Mouse (Mus musculus) spleen, adult 2 months (tissue): Measurements from ENCODE around the gene Kcna7. TPM values are rescaled to one million over a fixed set of nuclear protein-coding genes. Genes with fewer than 3 reads are reported as not detected.
"Not testable (repeated sequence)": the region's sequence is repeated elsewhere in the genome, so short reads cannot be mapped to it uniquely, and the experiment has no call there.

Experiments
- DNase-seq, 2 experiments: peaks; one replicate each; pipeline versions ENCODE4 v3.0.0 to v3.0.0-alpha.2; 2012 to 2021; ENCODE audit warnings: low spot score in 2 of 2, low read depth in 1 of 2
- H3K27ac ChIP-seq: fragments of 200-500 bp; 2 replicates; pipeline ENCODE4 v1.5.1; 2012; ENCODE audit warnings: low read length, inconsistent platforms; ENCODE audit not compliant: insufficient read depth
- H3K27me3 ChIP-seq: fragments of 200-500 bp; 2 replicates; pipeline ENCODE4 v1.6.1; 2012; ENCODE audit warnings: mild to moderate bottlenecking, moderate library complexity, low read length, inconsistent platforms; ENCODE audit not compliant: control insufficient read depth, insufficient read depth
- H3K36me3 ChIP-seq: fragments of 200-500 bp; 2 replicates; pipeline ENCODE4 v1.6.1; 2012; ENCODE audit warnings: mild to moderate bottlenecking, low read length, inconsistent platforms; ENCODE audit not compliant: control insufficient read depth, insufficient read depth
- H3K4me1 ChIP-seq: fragments of 200-500 bp; 2 replicates; pipeline ENCODE4 v1.6.1; 2011; ENCODE audit warnings: inconsistent platforms; ENCODE audit not compliant: control insufficient read depth, insufficient read depth, insufficient read length
- H3K4me3 ChIP-seq: fragments of 200-500 bp; 2 replicates; pipeline ENCODE4 v1.5.1; 2011; ENCODE audit warnings: mild to moderate bottlenecking, inconsistent platforms; ENCODE audit not compliant: insufficient read depth, insufficient read length; ENCODE audit errors: extremely low read depth
- CTCF ChIP-seq: fragments of 200-500 bp; IDR thresholded peaks from 2 replicates; pipeline ENCODE4 v1.5.1; 2011; ENCODE audit warnings: mild to moderate bottlenecking, inconsistent platforms; ENCODE audit not compliant: insufficient read depth, insufficient read length, insufficient replicate concordance; ENCODE audit errors: extremely low read depth
- POLR2A ChIP-seq: fragments of 200-500 bp; IDR thresholded peaks from 2 replicates; pipeline ENCODE4 v1.6.1; 2011; ENCODE audit warnings: low read depth, low read length, inconsistent platforms
- WGBS: fragments of 180-500 bp; shearing (Covaris S2); methylation state at CpG from one replicate; pipeline ENCODE4 v1.1.7; 2018; 5-methylcytosine and 5-hydroxymethylcytosine counted together
- polyA plus RNA-seq: library from polyadenylated mRNA; depleted of rRNA; stranded (reverse); fragments of >200 nt; gene quantifications from 2 replicates; pipeline ENCODE4 v1.2.3, GENCODE M21; 2012; rRNA removed

The Kcna7 gene
- polyA plus RNA-seq, result 0.04 and 0.05 TPM in 2 replicates

GRCm38 (mm10) chr7:45405091-45406075, at the start of gene Kcna7:
Gene Kcna7 (plus strand): TSS chr7:45405653.
- WGBS, result 11% methylated on average over 28 of the region's 28 CpGs
- Histone ChIP-seq H3K4me1 (peaks cover 5% of the 10 kb centered on the region; the same call in 1 of the 2 replicates), H3K27me3 (peaks cover 12% of the 10 kb centered on the region), H3K4me3 (no peak within 1 kb of the TSS; the same call in 1 of the 2 replicates), H3K36me3 (no peaks in the 10 kb centered on the region), H3K27ac (no peak within 1 kb of the TSS)
- peak; percentile 22 to 75 for DNase-seq
- TF ChIP-seq POLR2A (no peak), CTCF (peak; percentile 96)

GRCm38 (mm10) chr7:45356087-45356486, 49.4 kb upstream of the Kcna7 start:
- 57% methylated on average over 13 of the region's 13 CpGs for WGBS
- no peak for TF ChIP-seq CTCF
- TF ChIP-seq POLR2A, result no peak
- peaks cover 1% of the 10 kb centered on the region; the same call in 1 of the 2 replicates for H3K27me3 ChIP-seq

GRCm38 (mm10) chr7:45359081-45359480, 46.4 kb upstream of the Kcna7 start:
- not testable (repeated sequence) for H3K36me3 ChIP-seq, H3K27ac ChIP-seq, DNase-seq, H3K4me3 ChIP-seq, H3K4me1 ChIP-seq
- 62% methylated on average over 11 of the region's 11 CpGs for WGBS
- H3K27me3 ChIP-seq, result peaks cover 13% of the 10 kb centered on the region

More at GRCm38 (mm10) chr7:45356087-45356486, 49.4 kb upstream of the Kcna7 start:
- Histone ChIP-seq H3K36me3 (no peaks in the 10 kb centered on the region), H3K4me3 (no peak overlapping the region), H3K4me1 (no peaks in the 10 kb centered on the region; the same call in 1 of the 2 replicates), H3K27ac (no peak overlapping the region)
- DNase-seq, result no peak

- Histone ChIP-seq H3K27ac (no peak overlapping the region), H3K27me3 (peaks cover 13% of the 10 kb centered on the region), H3K4me1 (peaks cover 6% of the 10 kb centered on the region), H3K36me3 (no peaks in the 10 kb centered on the region), H3K4me3 (no peak overlapping the region)
- no peak for DNase-seq
- TF ChIP-seq CTCF (no peak), POLR2A (no peak)
- 54% methylated on average over 18 of the region's 18 CpGs for WGBS
Measured at GRCm38 (mm10) chr7:45360404-45361125, 44.9 kb upstream of the Kcna7 start.

GRCm38 (mm10) chr7:45361243-45361804, 44.1 kb upstream of the Kcna7 start:
- Histone ChIP-seq H3K4me3 (peak overlapping the region; percentile 58; the same call in 1 of the 2 replicates), H3K4me1 (peaks cover 8% of the 10 kb centered on the region), H3K36me3 (no peaks in the 10 kb centered on the region), H3K27me3 (peaks cover 15% of the 10 kb centered on the region), H3K27ac (no peak overlapping the region)
- WGBS, result under 1% methylated on average over 43 of the region's 43 CpGs
- TF ChIP-seq CTCF, result no peak
- no peak for TF ChIP-seq POLR2A
- peak; percentile 63 to 80 for DNase-seq

GRCm38 (mm10) chr7:45362801-45363200, 42.7 kb upstream of the Kcna7 start:
- H3K36me3 ChIP-seq, result no peaks in the 10 kb centered on the region
- H3K4me3 ChIP-seq, result no peak overlapping the region
- WGBS, result 10% methylated on average over 13 of the region's 13 CpGs
- TF ChIP-seq POLR2A (no peak), CTCF (no peak)
- H3K4me1 ChIP-seq, result peaks cover 14% of the 10 kb centered on the region
- peak; percentile 28 to 36 for DNase-seq
- H3K27ac ChIP-seq, result no peak overlapping the region
- peaks cover 19% of the 10 kb centered on the region for H3K27me3 ChIP-seq
